Mouse (Mus musculus): ENCODE data around the gene 2210017I01Rik. TPM values are rescaled to one million over a fixed set of nuclear protein-coding genes. Genes with fewer than 3 reads are reported as not detected.

The 2210017I01Rik gene
- polyA plus RNA-seq (2017; shearing (Covaris generic)): not detected

GRCm38 (mm10) chr3:92607392-92607791 is at the start of gene 2210017I01Rik:
Gene 2210017I01Rik (minus strand): TSS chr3:92607492.

DNA sequence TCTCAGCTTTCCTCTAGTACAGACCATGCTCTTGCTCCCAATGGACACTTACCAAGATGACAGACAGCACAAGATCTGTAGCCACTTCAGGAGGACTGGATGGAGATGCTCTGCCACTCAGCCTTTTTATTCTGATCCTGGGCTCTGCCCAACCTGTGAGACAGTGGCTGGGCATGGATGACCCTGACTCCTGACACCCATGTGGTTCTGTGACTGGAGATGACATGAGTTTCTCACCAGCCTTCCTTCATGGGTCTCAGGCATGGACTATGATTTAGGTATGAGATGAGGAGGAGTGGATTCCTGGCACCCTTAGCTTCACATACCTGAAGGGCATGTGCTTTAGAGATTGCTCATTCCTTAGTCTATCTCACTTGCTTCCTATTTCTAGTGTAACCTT is 49.5 kb upstream of the 2210017I01Rik start, which contains the start of gene Lce1b:
Gene Lce1b, minus strand, starts transcription at position 101 of the 400 bp plus-strand sequence.

DNA sequence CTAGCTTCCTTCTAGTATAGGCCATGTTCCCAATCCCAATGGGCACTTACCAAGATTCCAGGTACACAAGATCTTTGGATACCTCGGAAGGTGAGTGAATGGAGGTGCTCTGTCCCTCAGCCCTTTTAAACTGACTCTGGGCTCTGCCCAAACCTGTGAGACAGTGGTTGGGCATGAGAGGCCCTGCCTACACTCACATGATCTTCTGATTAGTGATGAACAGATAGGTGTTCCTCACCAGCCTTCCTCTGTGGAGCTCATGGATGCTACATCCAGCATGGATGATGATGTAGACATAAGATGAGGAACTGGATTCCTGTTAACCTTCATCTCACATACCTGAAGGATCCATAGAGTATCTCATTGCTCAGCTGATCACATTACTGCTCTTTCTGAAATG is 40.9 kb upstream of the 2210017I01Rik start, which contains the start of gene Lce1a1:
Gene Lce1a1, minus strand, starts transcription at position 101 of the 400 bp plus-strand sequence.

DNA sequence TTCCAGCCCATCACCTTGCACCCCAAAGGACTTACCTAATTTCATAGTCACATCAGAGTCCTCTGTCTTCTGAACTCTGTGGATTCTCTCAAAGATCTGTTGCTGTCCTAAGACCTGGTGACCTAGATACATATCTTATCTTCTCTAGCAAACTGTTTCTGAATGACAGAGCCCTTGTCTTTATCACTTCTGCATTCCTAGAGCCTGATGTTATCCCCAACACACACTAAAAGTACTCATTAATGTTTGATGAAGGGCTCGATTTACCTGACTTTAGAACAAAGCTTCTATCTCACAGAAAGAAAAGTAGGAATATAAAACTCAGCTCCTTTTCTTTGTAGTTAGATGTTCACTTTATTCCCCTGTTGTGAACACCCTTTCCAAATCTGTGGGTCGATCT is 14.3 kb upstream of the 2210017I01Rik start, which contains the start of gene Lce6a:
Gene Lce6a, minus strand, starts transcription at position 101 of the 400 bp plus-strand sequence.

GRCm38 (mm10) chr3:92588858-92589257 is 18.4 kb downstream of the 2210017I01Rik start, which contains the start of gene Smcp:
Gene Smcp (minus strand): TSS chr3:92588997.

DNA sequence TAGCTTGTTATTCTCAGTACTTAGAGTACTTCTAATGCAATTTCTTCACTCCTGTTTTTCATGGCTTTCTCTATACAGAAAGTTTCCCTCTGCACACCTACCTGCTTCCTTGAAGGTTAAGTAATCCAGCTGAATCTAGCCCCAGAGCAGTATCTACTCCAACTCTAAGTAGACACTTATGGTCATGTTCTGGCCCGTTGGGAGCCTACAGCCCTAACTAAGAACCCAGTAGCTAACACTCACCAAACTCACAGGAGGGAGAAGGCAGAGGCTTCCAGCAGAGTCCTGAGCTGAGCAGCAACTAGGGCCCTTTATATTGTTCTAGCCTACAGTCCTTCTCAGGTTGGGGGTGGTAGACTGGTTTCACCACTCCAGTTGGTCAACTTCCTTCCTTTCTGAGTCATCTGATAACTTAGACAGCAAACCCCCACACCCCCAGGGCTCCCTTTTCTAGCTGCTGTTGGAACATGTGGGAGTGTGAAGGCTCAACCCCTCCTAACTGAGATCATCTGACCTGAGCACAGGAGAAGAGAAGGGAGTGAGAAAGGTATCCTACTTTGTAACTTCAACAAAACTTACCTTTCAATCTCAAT is 33.7 kb downstream of the 2210017I01Rik start, which contains the start of gene Ivl:
Gene Ivl, minus strand, starts transcription at position 287 of the 593 bp plus-strand sequence.

Other genes with a start within 250 kb of the 2210017I01Rik start
- gene Sprr2f, start 242.3 kb downstream of the 2210017I01Rik start, polyA plus RNA-seq (2017; shearing (Covaris generic)): not detected
- gene Sprr2h, start 221.8 kb downstream of the 2210017I01Rik start, polyA plus RNA-seq (2017; shearing (Covaris generic)): not detected
- not detected for gene Sprr2i, start 199.5 kb downstream of the 2210017I01Rik start, polyA plus RNA-seq (2017; shearing (Covaris generic))
- gene Sprr2j-ps, start 189.4 kb downstream of the 2210017I01Rik start, polyA plus RNA-seq (2017; shearing (Covaris generic)): not detected
- 17.2 TPM for gene Gm9774, start 178.1 kb downstream of the 2210017I01Rik start, polyA plus RNA-seq (2017; shearing (Covaris generic))
- not detected for gene Sprr2k, start 174.9 kb downstream of the 2210017I01Rik start, polyA plus RNA-seq (2017; shearing (Covaris generic))
- gene Sprr1b, start 168.7 kb downstream of the 2210017I01Rik start, polyA plus RNA-seq (2017; shearing (Covaris generic)): not detected
- not detected for gene Sprr3, start 148.8 kb downstream of the 2210017I01Rik start, polyA plus RNA-seq (2017; shearing (Covaris generic))
- gene Sprr1a, start 121.6 kb downstream of the 2210017I01Rik start, polyA plus RNA-seq (2017; shearing (Covaris generic)): not detected
- gene Sprr4, start 107.0 kb downstream of the 2210017I01Rik start, polyA plus RNA-seq (2017; shearing (Covaris generic)): not detected
- gene 2310046K23Rik, start 73.0 kb downstream of the 2210017I01Rik start, polyA plus RNA-seq (2017; shearing (Covaris generic)): not detected
- not detected for gene Ivl, start 33.8 kb downstream of the 2210017I01Rik start, polyA plus RNA-seq (2017; shearing (Covaris generic))
- gene Smcp, start 18.5 kb downstream of the 2210017I01Rik start, polyA plus RNA-seq (2017; shearing (Covaris generic)): not detected
- not detected for gene Lce6a, start 14.2 kb upstream of the 2210017I01Rik start, polyA plus RNA-seq (2017; shearing (Covaris generic))
- not detected for gene Lce1a1, start 40.8 kb upstream of the 2210017I01Rik start, polyA plus RNA-seq (2017; shearing (Covaris generic))
- not detected for gene Lce1b, start 49.4 kb upstream of the 2210017I01Rik start, polyA plus RNA-seq (2017; shearing (Covaris generic))
- not detected for gene Lce1a2, start 62.8 kb upstream of the 2210017I01Rik start, polyA plus RNA-seq (2017; shearing (Covaris generic))
- not detected for gene Lce1c, start 71.8 kb upstream of the 2210017I01Rik start, polyA plus RNA-seq (2017; shearing (Covaris generic))
- gene Lce1d, start 79.7 kb upstream of the 2210017I01Rik start, polyA plus RNA-seq (2017; shearing (Covaris generic)): not detected
- not detected for gene Lce1e, start 101.6 kb upstream of the 2210017I01Rik start, polyA plus RNA-seq (2017; shearing (Covaris generic))
- gene Lce1f, start 112.9 kb upstream of the 2210017I01Rik start, polyA plus RNA-seq (2017; shearing (Covaris generic)): not detected
- gene Gm38119, start 131.6 kb upstream of the 2210017I01Rik start, polyA plus RNA-seq (2017; shearing (Covaris generic)): not detected
- not detected for gene Lce1g, start 144.8 kb upstream of the 2210017I01Rik start, polyA plus RNA-seq (2017; shearing (Covaris generic))
- not detected for gene Lce1h, start 157.6 kb upstream of the 2210017I01Rik start, polyA plus RNA-seq (2017; shearing (Covaris generic))
- gene Lce1i, start 171.4 kb upstream of the 2210017I01Rik start, polyA plus RNA-seq (2017; shearing (Covaris generic)): not detected
- not detected for gene Lce1j, start 183.0 kb upstream of the 2210017I01Rik start, polyA plus RNA-seq (2017; shearing (Covaris generic))
- gene Lce1k, start 200.4 kb upstream of the 2210017I01Rik start, polyA plus RNA-seq (2017; shearing (Covaris generic)): not detected
- gene Kprp, start 219.8 kb upstream of the 2210017I01Rik start, polyA plus RNA-seq (2017; shearing (Covaris generic)): not detected
- not detected for gene Lce1l, start 243.8 kb upstream of the 2210017I01Rik start, polyA plus RNA-seq (2017; shearing (Covaris generic))